Mouse (Mus musculus) bone marrow, adult 2 months (tissue): ENCODE measurements around the gene Myl4.

Experiments used
- CTCF ChIP-seq: fragments of 200-500 bp; IDR thresholded peaks from 2 replicates; pipeline ENCODE4 v1.5.1; 2011; ENCODE audit warnings: low read length, control low read depth; ENCODE audit not compliant: control insufficient read depth, insufficient read depth
- POLR2A ChIP-seq: fragments of 200-500 bp; IDR thresholded peaks from 2 replicates; pipeline ENCODE4 v1.6.1; 2011; ENCODE audit warnings: low read depth, mild to moderate bottlenecking, control low read depth, low read length, borderline replicate concordance; ENCODE audit not compliant: control insufficient read depth

GRCm38 (mm10) chr11:104639634-104640033, 89.2 kb downstream of the Myl4 start:
- TF ChIP-seq CTCF = no peak
- TF ChIP-seq POLR2A = no peak
